Mouse (Mus musculus) erythroblast, embryonic 14.5 days (primary cell): ENCODE measurements around the gene Gnptab.

ENCODE experiments used
- GATA1 ChIP-seq: IDR thresholded peaks from 2 replicates; pipeline ENCODE4 v1.6.1; 2012; ENCODE audit warnings: low read length, inconsistent platforms, mixed read lengths
- TAL1 ChIP-seq: IDR thresholded peaks from 3 replicates; pipeline ENCODE4 v1.6.1; 2012; ENCODE audit warnings: low read length, inconsistent platforms, mixed read lengths

- TF ChIP-seq GATA1 (no peak), TAL1 (no peak)
Observed at GRCm38 (mm10) chr10:88451221-88451620, 72.3 kb downstream of the Gnptab start.
